Mouse (Mus musculus) stomach, postnatal 0 days (tissue): ENCODE data around the gene Galnt14. TPM values are rescaled to one million over a fixed set of nuclear protein-coding genes. Genes with fewer than 3 reads are reported as not detected.
A peak's percentile ranks its signal among the peaks of the same experiment; 100 is the strongest.

Experiments
- ATAC-seq: fragments of 200-750 bp; cut with Nextera tagmentation; 2 replicates; pipeline ENCODE4 v1.8.0; 2017; ENCODE audit not compliant: low FRiP score, low TSS enrichment
- DNase-seq: peaks from one replicate; pipeline ENCODE4 v3.0.0-alpha.2; 2016; ENCODE audit warnings: low spot score
- H3K27ac ChIP-seq: fragments of 300-500 bp; sonication (generic); replicated peaks from 2 replicates; pipeline ENCODE4 v1.5.1; 2014; ENCODE audit warnings: mild to moderate bottlenecking, control low read depth
- H3K27me3 ChIP-seq: fragments of 300-500 bp; sonication (generic); 2 replicates; pipeline ENCODE4 v1.6.1; 2014; ENCODE audit warnings: low read length; ENCODE audit not compliant: control insufficient read depth, insufficient read depth
- H3K36me3 ChIP-seq: fragments of 300-500 bp; sonication (generic); 2 replicates; pipeline ENCODE4 v1.6.1; 2014; ENCODE audit warnings: low read length, mixed read lengths; ENCODE audit not compliant: control insufficient read depth, insufficient read depth
- H3K4me1 ChIP-seq: fragments of 300-500 bp; sonication (generic); replicated peaks from 2 replicates; pipeline ENCODE4 v1.6.1; 2014; ENCODE audit warnings: antibody characterized with exemption; ENCODE audit not compliant: control insufficient read depth, insufficient read depth
- H3K4me2 ChIP-seq: fragments of 300-500 bp; sonication (generic); replicated peaks from 2 replicates; pipeline ENCODE4 v1.6.1; 2014; ENCODE audit warnings: low read depth, mild to moderate bottlenecking, control low read depth, moderate library complexity
- H3K4me3 ChIP-seq: fragments of 300-500 bp; sonication (generic); 2 replicates; pipeline ENCODE4 v1.5.1; 2014; ENCODE audit warnings: low read depth, low read length, control low read depth
- H3K9ac ChIP-seq: fragments of 300-500 bp; sonication (generic); 2 replicates; pipeline ENCODE4 v1.6.1; 2014; ENCODE audit warnings: mild to moderate bottlenecking, low read length, control low read depth, mixed read lengths
- H3K9me3 ChIP-seq: fragments of 300-500 bp; sonication (generic); 2 replicates; pipeline ENCODE4 v1.6.1; 2016; ENCODE audit warnings: low read length; ENCODE audit not compliant: control insufficient read depth
- CTCF ChIP-seq: IDR thresholded peaks from 2 replicates; pipeline ENCODE4 v1.5.1; 2016; ENCODE audit warnings: antibody characterized with exemption, low read depth, mild to moderate bottlenecking, moderate library complexity
- EP300 ChIP-seq: optimal IDR thresholded peaks from 2 replicates; pipeline ENCODE3; 2016; ENCODE audit warnings: antibody characterized with exemption
- WGBS: fragments of 180-500 bp; shearing (Covaris S2); extraction: QIAGEN DNeasy Blood & Tissue Kit; methylation state at CpG from one replicate; pipeline ENCODE4 v1.1.7; 2014; 5-methylcytosine and 5-hydroxymethylcytosine counted together
- polyA plus RNA-seq: library from polyadenylated mRNA; unstranded; fragments of >200 nt; fragmentation: Nextera tagmentation; extraction: Ambion mirVana; gene quantifications from 2 replicates; pipeline ENCODE4 v1.2.1, GENCODE M21; 2015

Gene Galnt14
- polyA plus RNA-seq, result 0.07 and 0.15 TPM in 2 replicates

DNA sequence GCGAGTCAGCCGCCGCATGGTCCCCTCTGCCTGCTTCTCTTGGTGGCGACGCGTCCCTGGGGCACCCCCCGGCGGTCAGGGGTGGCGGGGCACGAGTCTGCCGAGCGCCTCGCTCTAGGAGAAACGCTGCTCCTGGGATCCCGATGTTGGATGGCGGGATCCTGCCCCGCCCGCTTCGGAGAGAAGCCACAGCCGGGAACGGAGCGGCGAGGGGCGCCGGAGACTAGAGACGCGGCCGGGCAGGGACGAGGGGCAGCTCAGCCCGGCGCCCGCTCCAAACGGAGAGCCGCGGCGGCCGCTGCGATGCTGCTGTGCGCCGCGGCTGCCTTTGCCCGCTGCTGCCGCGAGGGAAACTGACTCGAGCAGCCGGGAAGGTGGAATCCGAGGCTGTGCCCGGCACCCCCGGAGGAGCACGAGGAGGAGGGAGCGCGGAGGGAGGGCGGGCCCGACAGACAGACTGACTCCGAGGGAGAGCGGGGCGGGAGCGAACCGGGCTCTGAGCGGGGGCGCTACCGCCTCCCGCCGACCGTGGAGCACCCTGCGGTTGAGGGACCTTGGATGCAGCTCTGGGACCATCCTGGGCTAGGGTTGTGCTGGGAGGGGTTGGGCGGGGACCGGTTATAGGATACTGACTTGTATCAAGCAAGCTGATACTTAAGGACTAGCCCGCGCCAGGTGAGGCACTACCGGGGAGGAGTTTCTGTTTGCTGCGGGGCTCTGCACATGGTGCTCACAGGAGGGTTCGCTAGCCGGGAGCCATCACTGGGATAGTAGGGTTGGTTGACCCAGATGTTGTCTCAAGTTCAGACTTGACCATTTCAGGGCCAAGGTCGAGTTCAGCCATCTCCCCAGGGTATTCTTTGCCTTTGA is at the start of gene Galnt14:
Gene Galnt14 (minus strand): TSS at position 412 of the 870 bp plus-strand sequence.
- under 1% methylated on average over 54 of the region's 75 CpGs for WGBS
- H3K27ac ChIP-seq, result no peak within 1 kb of the TSS

DNA sequence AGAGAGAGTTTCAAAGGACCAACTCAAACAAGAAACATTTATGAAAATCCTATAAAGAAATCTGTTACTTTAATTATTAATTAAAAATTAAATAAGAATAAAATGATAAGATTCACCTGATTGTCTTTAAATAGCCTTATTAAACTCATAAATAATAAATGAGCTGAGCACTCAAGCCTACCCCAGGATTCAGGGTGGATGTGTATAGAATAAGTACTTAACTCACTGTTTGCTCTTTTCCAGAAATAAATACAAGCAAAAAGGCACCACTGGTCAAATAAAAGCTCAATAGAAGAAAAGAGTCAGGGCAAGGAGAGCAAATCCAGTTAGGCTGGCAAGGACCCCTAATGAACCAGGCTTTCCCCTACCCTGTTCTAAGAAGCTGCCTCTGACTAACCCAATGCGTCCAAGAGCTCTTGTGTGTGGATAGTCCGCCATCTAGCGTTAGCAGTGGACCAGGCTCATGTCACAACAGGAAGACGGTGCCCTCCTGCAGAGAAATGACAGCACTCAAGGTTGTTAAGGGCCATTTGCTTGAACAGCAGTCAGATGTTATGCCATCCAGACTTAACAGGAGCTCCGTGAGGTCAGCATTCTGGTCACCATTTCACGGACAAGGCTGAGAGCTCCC is 33.5 kb upstream of the Galnt14 start:
- peak; percentile 72 for ATAC-seq
- TF ChIP-seq EP300, result no peak
- TF ChIP-seq CTCF, result peak; percentile 97
- no peak overlapping the region for H3K4me2 ChIP-seq

More for the DNA sequence above, at the start of gene Galnt14:
- peak within 1 kb of the TSS; percentile 51 for H3K4me3 ChIP-seq
- H3K9me3 ChIP-seq, result no peaks in the 10 kb centered on the region
- H3K9ac ChIP-seq, result peak within 1 kb of the TSS; percentile 48
- peak; percentile 56 for DNase-seq
- ATAC-seq, result peak; percentile 42; the same call in 1 of the 2 replicates
- peaks cover 6% of the 10 kb centered on the region; the same call in 1 of the 2 replicates for H3K27me3 ChIP-seq
- H3K36me3 ChIP-seq, result no peaks in the 10 kb centered on the region
- TF ChIP-seq CTCF (peak; percentile 69), EP300 (no peak)
- no peaks in the 10 kb centered on the region for H3K4me1 ChIP-seq
- peak within 1 kb of the TSS; percentile 82 for H3K4me2 ChIP-seq

GRCm38 (mm10) chr17:73723885-73724682 is 13.8 kb upstream of the Galnt14 start:
- Histone ChIP-seq H3K9ac (no peak overlapping the region), H3K9me3 (no peaks in the 10 kb centered on the region), H3K36me3 (no peaks in the 10 kb centered on the region), H3K27me3 (no peaks in the 10 kb centered on the region), H3K4me1 (no peaks in the 10 kb centered on the region), H3K4me2 (no peak overlapping the region), H3K27ac (no peak overlapping the region), H3K4me3 (no peak overlapping the region)
- DNase-seq (no peak), ATAC-seq (no peak)
- 53% methylated on average over 8 of the region's 8 CpGs for WGBS
- TF ChIP-seq CTCF (peak; percentile 73), EP300 (no peak)

More for the DNA sequence above, 33.5 kb upstream of the Galnt14 start:
- no peaks in the 10 kb centered on the region for H3K4me1 ChIP-seq
- no peaks in the 10 kb centered on the region for H3K27me3 ChIP-seq
- no peak overlapping the region for H3K4me3 ChIP-seq
- 5% methylated on average over 6 of the region's 6 CpGs for WGBS
- H3K9me3 ChIP-seq, result no peaks in the 10 kb centered on the region
- peak; percentile 74 for DNase-seq
- H3K36me3 ChIP-seq, result no peaks in the 10 kb centered on the region
- H3K9ac ChIP-seq, result no peak overlapping the region
- H3K27ac ChIP-seq, result no peak overlapping the region

DNA sequence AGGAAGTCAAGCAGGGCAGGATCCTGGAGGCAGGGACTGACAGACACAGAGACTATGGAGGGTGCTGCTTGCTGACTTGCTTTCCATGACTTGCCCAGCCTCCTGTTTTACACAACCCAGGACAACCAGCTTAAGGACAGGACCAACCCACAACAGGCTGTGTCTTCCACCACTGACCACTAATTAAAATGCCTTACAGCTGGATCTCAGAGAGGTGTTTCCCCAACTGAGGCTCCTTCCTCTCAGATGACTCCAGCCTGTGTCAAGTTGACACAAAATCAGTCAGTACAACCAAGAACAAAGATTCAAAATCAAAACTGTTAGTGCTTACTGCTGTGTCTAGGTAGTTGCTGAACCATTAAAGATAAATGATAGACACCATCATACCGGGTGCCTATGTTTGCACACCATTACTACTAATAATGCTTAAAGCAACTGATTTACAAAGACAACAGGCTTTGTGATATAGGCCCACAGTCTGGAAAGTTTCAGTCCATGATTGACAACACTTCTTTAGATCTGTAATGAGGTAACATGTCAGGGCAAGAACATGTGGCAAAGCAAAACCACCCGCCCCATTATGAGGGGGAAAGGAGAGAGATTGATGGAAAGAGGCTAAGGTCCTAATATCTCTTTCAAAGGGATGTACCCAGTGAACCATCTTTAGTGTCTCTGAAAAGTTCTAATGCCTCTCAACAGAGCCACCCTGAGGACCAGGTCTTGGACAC is 8.9 kb upstream of the Galnt14 start:
- Histone ChIP-seq H3K4me1 (no peaks in the 10 kb centered on the region), H3K36me3 (no peaks in the 10 kb centered on the region), H3K4me2 (no peak overlapping the region), H3K27ac (no peak overlapping the region), H3K9me3 (no peaks in the 10 kb centered on the region), H3K27me3 (no peaks in the 10 kb centered on the region), H3K9ac (no peak overlapping the region), H3K4me3 (no peak overlapping the region)
- no peak for TF ChIP-seq EP300
- TF ChIP-seq CTCF, result no peak
- WGBS, result 80% methylated on average over 2 of the region's 2 CpGs
- DNase-seq (no peak), ATAC-seq (no peak)

- no peak for TF ChIP-seq CTCF
- no peak for TF ChIP-seq EP300
- 46% methylated on average over 3 of the region's 3 CpGs for WGBS
- Histone ChIP-seq H3K4me2 (no peak overlapping the region), H3K27me3 (no peaks in the 10 kb centered on the region), H3K4me1 (no peaks in the 10 kb centered on the region), H3K9ac (no peak overlapping the region), H3K36me3 (no peaks in the 10 kb centered on the region), H3K27ac (no peak overlapping the region), H3K4me3 (no peak overlapping the region), H3K9me3 (no peaks in the 10 kb centered on the region)
- ATAC-seq (no peak), DNase-seq (no peak)
Observed at GRCm38 (mm10) chr17:73716684-73717083, 6.4 kb upstream of the Galnt14 start.
